Mouse (Mus musculus) forebrain, postnatal 0 days (tissue): Measurements from ENCODE around the gene Rnf130. TPM values are rescaled to one million over a fixed set of nuclear protein-coding genes. Genes with fewer than 3 reads are reported as not detected.

Experiments used
- ATAC-seq: fragments of 200-750 bp; cut with Nextera tagmentation; 2 replicates; pipeline ENCODE4 v1.8.0; 2017; ENCODE audit warnings: mild to moderate bottlenecking, moderate library complexity
- DNase-seq: peaks from one replicate; pipeline ENCODE4 v3.0.0-alpha.2; 2015
- H3K27ac ChIP-seq: fragments of 300-500 bp; sonication (generic); 2 replicates; pipeline ENCODE4 v1.5.1; 2014; ENCODE audit warnings: low read depth, mild to moderate bottlenecking, antibody characterized with exemption, low read length, moderate library complexity, mixed read lengths
- H3K27me3 ChIP-seq: fragments of 300-500 bp; sonication (generic); 2 replicates; pipeline ENCODE4 v1.6.1; 2014; ENCODE audit warnings: mild to moderate bottlenecking, low read length, mixed read lengths; ENCODE audit not compliant: insufficient read depth
- H3K36me3 ChIP-seq: fragments of 300-500 bp; sonication (generic); 2 replicates; pipeline ENCODE4 v1.6.1; 2014; ENCODE audit warnings: mild to moderate bottlenecking, moderate library complexity; ENCODE audit not compliant: insufficient read depth
- H3K4me1 ChIP-seq: fragments of 300-500 bp; sonication (generic); 2 replicates; pipeline ENCODE4 v1.6.1; 2014; ENCODE audit warnings: antibody characterized with exemption; ENCODE audit not compliant: insufficient read depth
- H3K4me2 ChIP-seq: fragments of 300-500 bp; sonication (generic); 2 replicates; pipeline ENCODE4 v1.6.1; 2014; ENCODE audit warnings: low read depth, mild to moderate bottlenecking, moderate library complexity
- H3K4me3 ChIP-seq: fragments of 300-500 bp; sonication (generic); 2 replicates; pipeline ENCODE4 v1.5.1; 2014; ENCODE audit warnings: low read depth, low read length, mixed read lengths
- H3K9ac ChIP-seq: fragments of 300-500 bp; sonication (generic); 2 replicates; pipeline ENCODE4 v1.6.1; 2014; ENCODE audit warnings: mild to moderate bottlenecking
- H3K9me3 ChIP-seq: fragments of 300-500 bp; sonication (generic); 2 replicates; pipeline ENCODE4 v1.6.1; 2016; ENCODE audit warnings: low read length
- CTCF ChIP-seq: sonication (generic); IDR thresholded peaks from 2 replicates; pipeline ENCODE4 v1.5.1; 2016; ENCODE audit warnings: antibody characterized with exemption, control low read depth, low read depth
- WGBS: fragments of 180-500 bp; shearing (Covaris S2); extraction: QIAGEN DNeasy Blood & Tissue Kit; methylation state at CpG from one replicate; pipeline ENCODE4 v1.1.7; 2014; 5-methylcytosine and 5-hydroxymethylcytosine counted together
- polyA plus RNA-seq: library from polyadenylated mRNA; unstranded; fragments of >200 nt; fragmentation: Nextera tagmentation; extraction: Ambion mirVana; gene quantifications from 2 replicates; pipeline ENCODE4 v1.2.1, GENCODE M21; 2015
- total RNA-seq: library from RNA; depleted of rRNA; stranded (reverse); fragments of >200 nt; gene quantifications from 2 replicates; pipeline ENCODE4 v1.2.3, GENCODE M21; 2014

Rnf130 gene
- total and polyA plus RNA-seq, 2 experiments from 2014 or later, result 61.1 to 116 TPM

DNA sequence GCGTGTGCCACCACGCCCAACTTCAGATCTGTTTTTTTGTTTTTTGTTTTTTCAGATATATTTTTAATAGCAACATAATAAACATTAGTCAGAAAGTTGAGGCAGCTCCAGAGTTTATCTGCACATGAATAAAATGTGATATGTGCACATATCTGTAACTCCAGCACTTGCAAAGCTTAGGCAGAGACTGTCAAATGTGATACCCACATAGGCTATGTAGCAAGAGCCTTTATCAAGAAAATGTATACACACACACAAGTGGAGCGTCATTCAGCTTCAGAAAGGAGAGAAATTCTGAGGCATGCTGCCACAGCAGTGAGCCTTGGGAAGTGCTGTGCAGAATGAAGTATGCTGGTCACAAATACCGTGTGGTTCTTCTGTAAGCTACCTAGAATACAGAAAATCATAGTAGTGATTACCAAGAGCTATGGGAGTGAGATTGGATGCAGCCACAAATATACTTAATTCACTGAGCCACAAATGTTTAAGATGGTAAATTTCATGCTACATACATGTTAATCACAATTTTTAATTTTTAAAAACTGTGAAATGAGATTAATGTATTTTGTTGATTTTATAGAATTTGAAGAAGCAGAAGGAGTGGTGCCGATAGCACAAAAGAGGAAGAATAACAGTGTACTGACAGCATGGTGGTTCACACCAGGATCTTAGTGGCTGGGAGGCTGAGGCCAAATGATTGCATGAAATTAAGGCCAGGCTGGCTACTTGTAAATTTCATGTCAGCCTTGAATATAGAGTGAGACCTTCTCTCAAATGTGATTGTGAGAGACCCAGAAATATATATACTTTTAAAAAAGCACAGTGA, 56.4 kb downstream of the Rnf130 start:
- no peaks in the 10 kb centered on the region for H3K27me3 ChIP-seq
- no peaks in the 10 kb centered on the region for H3K4me1 ChIP-seq
- H3K4me2 ChIP-seq, result no peak overlapping the region
- no peak for ATAC-seq
- no peak for DNase-seq
- TF ChIP-seq CTCF, result no peak
- no peak overlapping the region for H3K9ac ChIP-seq
- H3K4me3 ChIP-seq, result no peak overlapping the region
- WGBS, result 89% methylated on average over 5 of the region's 5 CpGs
- H3K9me3 ChIP-seq, result no peaks in the 10 kb centered on the region
- H3K36me3 ChIP-seq, result peaks cover 5% of the 10 kb centered on the region; the same call in 1 of the 2 replicates
- H3K27ac ChIP-seq, result no peak overlapping the region

DNA sequence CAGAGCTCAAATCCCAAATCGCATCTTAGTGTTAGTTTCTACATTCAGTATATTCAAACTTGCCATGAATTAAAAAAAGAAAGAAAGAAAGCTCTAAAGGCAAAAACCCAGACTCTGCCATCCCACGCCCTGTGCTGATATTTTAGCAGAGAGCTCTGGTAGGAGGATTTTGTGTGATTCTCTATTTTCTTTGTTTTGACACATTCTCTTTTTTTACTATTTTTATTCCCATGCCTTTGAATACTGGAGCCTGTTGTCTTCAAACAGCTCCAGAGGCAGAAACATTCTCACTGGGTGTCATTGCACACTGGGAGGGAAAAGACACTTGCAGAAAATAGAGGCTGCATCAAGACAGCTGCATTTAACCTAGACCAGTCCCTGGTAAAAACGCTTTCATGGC, 61.1 kb downstream of the Rnf130 start:
- peaks cover 33% of the 10 kb centered on the region for H3K36me3 ChIP-seq
- WGBS, result 85% methylated on average over 3 of the region's 3 CpGs

DNA sequence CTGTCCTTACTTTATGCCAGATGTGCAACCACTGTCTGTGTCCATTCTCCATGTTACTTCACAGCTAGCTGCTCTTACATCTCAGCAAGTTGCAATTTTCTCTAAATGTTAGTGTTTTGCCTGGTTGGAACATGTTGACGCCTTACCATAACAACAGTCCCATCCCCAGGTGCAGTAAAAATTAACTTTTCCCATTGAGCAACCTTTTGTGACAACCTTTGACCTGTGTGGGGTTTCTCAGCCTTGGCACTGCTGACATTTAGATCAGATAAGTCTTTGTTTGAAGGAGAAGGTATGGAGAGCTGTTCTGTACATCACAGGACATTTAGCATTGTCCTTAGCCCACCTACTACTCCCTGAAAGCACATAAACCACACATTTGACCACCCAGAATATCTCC, 64.7 kb downstream of the Rnf130 start:
- H3K9ac ChIP-seq, result no peak overlapping the region
- no peak overlapping the region for H3K4me2 ChIP-seq
- ATAC-seq, result no peak
- no peaks in the 10 kb centered on the region for H3K9me3 ChIP-seq
- peaks cover 54% of the 10 kb centered on the region for H3K36me3 ChIP-seq
- no peaks in the 10 kb centered on the region for H3K4me1 ChIP-seq
- 86% methylated on average over 1 of the region's 1 CpGs for WGBS
- H3K4me3 ChIP-seq, result no peak overlapping the region
- H3K27me3 ChIP-seq, result no peaks in the 10 kb centered on the region
- TF ChIP-seq CTCF, result no peak
- no peak overlapping the region for H3K27ac ChIP-seq
- DNase-seq, result no peak

More for the DNA sequence above, 61.1 kb downstream of the Rnf130 start:
- H3K4me1 ChIP-seq, result no peaks in the 10 kb centered on the region
- no peak overlapping the region for H3K4me3 ChIP-seq
- no peak overlapping the region for H3K4me2 ChIP-seq
- DNase-seq (no peak), ATAC-seq (no peak)
- no peaks in the 10 kb centered on the region for H3K9me3 ChIP-seq
- TF ChIP-seq CTCF, result no peak
- no peak overlapping the region for H3K9ac ChIP-seq
- no peak overlapping the region for H3K27ac ChIP-seq
- no peaks in the 10 kb centered on the region for H3K27me3 ChIP-seq

DNA sequence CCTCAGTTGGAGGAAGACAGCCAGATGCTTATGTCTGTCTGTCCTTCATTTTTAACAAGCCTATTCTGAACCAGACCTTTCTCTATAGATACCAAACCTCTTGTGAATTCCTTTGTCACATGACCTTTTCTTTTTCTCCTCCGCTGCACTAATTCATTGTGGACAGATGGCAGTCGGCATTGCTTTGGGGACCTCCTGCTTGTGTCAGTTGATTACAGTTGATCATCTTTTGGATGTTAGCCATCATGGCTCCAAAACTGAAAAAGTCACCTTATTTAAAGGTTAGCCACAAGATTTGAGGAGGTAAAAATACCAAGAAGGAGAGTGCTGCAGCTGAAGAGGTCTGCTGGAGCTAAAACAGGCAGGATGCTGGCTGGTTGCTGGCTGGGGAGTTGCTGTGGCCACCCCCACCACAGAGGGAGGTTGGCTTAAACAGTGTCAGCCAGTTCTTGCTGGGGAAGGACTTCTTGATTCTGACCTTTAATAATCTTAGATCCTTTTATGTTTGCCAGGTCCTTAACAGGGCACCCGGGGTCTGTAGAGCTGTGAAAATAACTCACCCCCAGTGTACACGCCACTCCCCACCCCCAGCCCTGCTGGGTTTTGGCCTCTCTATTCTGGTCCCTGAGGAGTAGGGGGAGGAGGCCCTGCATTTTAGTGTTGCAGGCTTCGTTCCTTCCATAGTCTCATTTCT, 66.0 kb downstream of the Rnf130 start:
- Histone ChIP-seq H3K36me3 (peaks cover 64% of the 10 kb centered on the region), H3K9ac (no peak overlapping the region), H3K4me2 (no peak overlapping the region), H3K4me3 (no peak overlapping the region), H3K9me3 (no peaks in the 10 kb centered on the region), H3K27me3 (no peaks in the 10 kb centered on the region), H3K4me1 (no peaks in the 10 kb centered on the region), H3K27ac (no peak overlapping the region)
- ATAC-seq (no peak), DNase-seq (no peak)
- 46% methylated on average over 5 of the region's 5 CpGs for WGBS
- no peak for TF ChIP-seq CTCF

DNA sequence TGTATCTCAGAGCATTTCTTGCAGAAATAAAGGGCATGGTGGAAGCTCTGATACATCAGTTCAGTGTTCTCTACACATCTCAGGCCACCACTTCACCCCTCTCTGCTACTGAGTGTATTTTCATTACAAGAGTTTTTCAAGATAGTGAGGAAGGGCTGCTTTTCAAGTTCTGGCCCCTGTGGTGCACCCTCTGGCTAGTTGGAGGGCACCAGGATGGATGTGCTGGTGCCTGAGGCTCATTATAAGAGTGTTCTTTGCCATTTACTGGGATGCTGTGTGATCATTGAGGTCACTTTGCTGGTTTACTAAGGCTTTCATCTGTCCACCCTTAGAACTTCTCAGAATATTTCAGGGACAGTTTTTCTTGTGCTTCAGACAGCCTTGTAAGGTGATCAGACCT, 66.5 kb downstream of the Rnf130 start:
- Histone ChIP-seq H3K27ac (no peak overlapping the region), H3K27me3 (no peaks in the 10 kb centered on the region), H3K4me2 (no peak overlapping the region), H3K4me3 (no peak overlapping the region), H3K9ac (no peak overlapping the region), H3K9me3 (no peaks in the 10 kb centered on the region), H3K36me3 (peaks cover 62% of the 10 kb centered on the region), H3K4me1 (no peaks in the 10 kb centered on the region)
- DNase-seq (no peak), ATAC-seq (no peak)
- no peak for TF ChIP-seq CTCF

DNA sequence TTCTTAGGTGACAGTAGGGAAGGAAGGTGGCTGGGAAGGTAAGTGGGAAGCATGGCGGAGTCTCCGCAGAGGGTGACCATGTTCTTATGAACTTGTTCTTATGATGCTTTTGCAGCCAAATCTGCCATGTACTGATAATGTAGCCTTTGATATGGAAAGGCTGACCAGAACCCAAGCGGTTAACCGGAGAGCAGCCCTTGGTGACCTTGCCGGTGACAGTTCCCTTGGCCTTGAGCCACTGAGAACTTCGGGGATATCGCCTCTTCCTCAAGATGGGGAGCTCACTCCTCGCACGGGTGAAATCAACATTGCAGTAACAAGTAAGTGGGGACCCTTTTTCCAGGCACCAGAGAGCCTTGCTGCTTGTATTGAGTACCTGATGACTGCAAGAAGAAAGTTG, 70.5 kb downstream of the Rnf130 start:
- H3K27me3 ChIP-seq, result no peaks in the 10 kb centered on the region
- no peak overlapping the region for H3K4me3 ChIP-seq
- no peak for ATAC-seq
- no peak overlapping the region for H3K9ac ChIP-seq
- no peaks in the 10 kb centered on the region for H3K9me3 ChIP-seq
- no peak for TF ChIP-seq CTCF
- H3K4me2 ChIP-seq, result no peak overlapping the region
- no peak for DNase-seq
- H3K27ac ChIP-seq, result no peak overlapping the region
- H3K4me1 ChIP-seq, result no peaks in the 10 kb centered on the region
- WGBS, result 91% methylated on average over 9 of the region's 9 CpGs
- H3K36me3 ChIP-seq, result peaks cover 46% of the 10 kb centered on the region

DNA sequence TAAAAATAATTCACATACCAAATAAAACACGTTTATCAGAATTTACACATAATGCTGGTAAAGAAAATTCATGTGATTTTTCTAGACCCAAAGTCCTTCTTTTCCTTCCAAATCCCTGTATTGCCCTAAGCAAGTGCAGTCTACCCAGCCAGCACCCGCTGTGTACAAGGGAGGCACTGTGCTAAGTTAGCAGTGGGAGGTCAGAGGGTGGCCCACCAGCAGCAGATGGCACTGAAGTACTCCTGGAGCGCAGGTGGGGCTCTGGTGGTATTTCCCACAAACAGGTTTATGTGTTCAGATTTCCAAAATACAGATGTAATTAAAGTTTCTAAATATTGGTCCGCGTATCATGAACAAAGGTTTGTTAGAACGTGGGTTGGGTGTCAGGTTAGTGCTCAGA, 71.9 kb downstream of the Rnf130 start:
- H3K4me1 ChIP-seq, result no peaks in the 10 kb centered on the region
- H3K9me3 ChIP-seq, result no peaks in the 10 kb centered on the region
- no peak for TF ChIP-seq CTCF
- H3K27me3 ChIP-seq, result no peaks in the 10 kb centered on the region
- no peak overlapping the region for H3K4me3 ChIP-seq
- no peak overlapping the region for H3K27ac ChIP-seq
- H3K9ac ChIP-seq, result no peak overlapping the region
- DNase-seq, result no peak
- no peak overlapping the region for H3K4me2 ChIP-seq
- WGBS, result 95% methylated on average over 6 of the region's 6 CpGs
- ATAC-seq, result no peak
- H3K36me3 ChIP-seq, result peaks cover 39% of the 10 kb centered on the region
